Mouse (Mus musculus) adrenal gland, adult 2 months (tissue): Measurements from ENCODE around the gene Ctla2a. TPM values are rescaled to one million over a fixed set of nuclear protein-coding genes. Genes with fewer than 3 reads are reported as not detected.
A peak's percentile ranks its signal among the peaks of the same experiment; 100 is the strongest.
"Not testable (repeated sequence)": the region's sequence is repeated elsewhere in the genome, so short reads cannot be mapped to it uniquely, and the experiment has no call there.

Source experiments
- DNase-seq: peaks from one replicate; pipeline ENCODE4 v3.0.0; 2021
- long read RNA-seq: library from polyadenylated mRNA; stranded (forward); transcript quantifications from one replicate; pipeline ENCODE4 v2.0.0, GENCODE M21; 2021
- polyA plus RNA-seq: library from polyadenylated mRNA; depleted of rRNA; stranded (reverse); fragments of >200 nt; gene quantifications from 2 replicates; pipeline ENCODE4 v1.2.3, GENCODE M21; 2012; rRNA removed
- total RNA-seq, 2 experiments: library from RNA; stranded (reverse); gene quantifications; 2 replicates each; pipeline ENCODE4 v1.2.3; 2021

Gene Ctla2a
- total RNA-seq (10 to 100 TPM; 19.3 to 47.5 TPM), polyA plus RNA-seq (0.46 and 0.91 TPM in 2 replicates)
- long read RNA-seq, transcript Ctla2a-201 (5 exons, 1,373 nt) = major isoform, 13 of 18 reads
- long read RNA-seq, partial matches to known transcripts = 1 of 18 reads
- long read RNA-seq, other reads (novel, unspliced or antisense) = 2 of 18 reads

- peak; percentile 52 for DNase-seq
Observed at GRCm38 (mm10) chr13:60936500-60936901, at the start of gene Ctla2a, which contains the start of gene Gm49391. Gene Ctla2a, minus strand, starts transcription at chr13:60936625. Gene Gm49391, minus strand, starts transcription at chr13:60936571.

DNA sequence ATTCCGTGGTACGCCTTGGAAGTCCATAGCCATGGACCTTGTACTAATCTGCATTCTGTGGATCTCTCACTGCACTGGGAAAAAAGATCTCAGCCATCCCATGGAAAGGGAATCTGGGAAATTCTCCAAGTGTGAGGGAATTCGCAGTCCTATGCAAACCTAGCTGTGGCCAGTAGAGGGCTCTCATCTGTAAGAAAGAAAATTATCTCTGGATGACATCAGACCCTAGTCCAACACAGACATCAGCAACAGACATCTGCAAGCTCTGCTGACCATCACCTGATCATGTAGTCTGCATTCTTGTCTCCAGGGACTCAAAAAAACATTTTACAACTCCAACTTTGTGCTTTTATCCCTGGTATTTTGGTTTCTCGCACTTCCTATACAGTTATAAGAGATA, 35.9 kb upstream of the Ctla2a start:
- not testable (repeated sequence) for DNase-seq

GRCm38 (mm10) chr13:60963985-60964384, 27.6 kb upstream of the Ctla2a start:
- DNase-seq = not testable (repeated sequence)

GRCm38 (mm10) chr13:60961706-60962105, 25.3 kb upstream of the Ctla2a start:
- no peak for DNase-seq

DNA sequence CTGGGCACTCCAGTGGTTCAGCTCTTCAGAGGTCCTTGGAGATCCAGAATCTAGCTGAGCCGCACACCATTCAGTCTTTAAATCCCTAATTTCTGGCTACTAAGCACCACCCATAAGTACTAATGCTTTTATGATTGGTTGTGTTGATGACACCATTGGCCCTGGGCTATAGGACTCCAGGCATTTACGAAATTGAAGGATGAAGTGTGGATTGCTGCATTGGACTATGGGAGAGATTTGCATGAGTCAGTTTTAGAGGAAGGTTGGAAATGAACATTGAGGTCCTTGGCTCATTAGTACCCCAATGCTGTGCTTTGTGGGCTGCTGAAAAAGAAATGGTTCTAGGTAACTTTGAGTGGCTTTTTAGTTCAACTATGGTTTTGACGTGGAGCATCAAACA, 5.5 kb upstream of the Ctla2a start, which contains the start of gene Tpbpa:
Gene Tpbpa (minus strand): TSS at position 101 of the 400 bp plus-strand sequence.
- not testable (repeated sequence) for DNase-seq

- not testable (repeated sequence) for DNase-seq
Observed at GRCm38 (mm10) chr13:60935490-60935889, 935 bp downstream of the Ctla2a start, which contains the start of gene Gm49393. Gene Gm49393, minus strand, starts transcription at chr13:60935590.

DNA sequence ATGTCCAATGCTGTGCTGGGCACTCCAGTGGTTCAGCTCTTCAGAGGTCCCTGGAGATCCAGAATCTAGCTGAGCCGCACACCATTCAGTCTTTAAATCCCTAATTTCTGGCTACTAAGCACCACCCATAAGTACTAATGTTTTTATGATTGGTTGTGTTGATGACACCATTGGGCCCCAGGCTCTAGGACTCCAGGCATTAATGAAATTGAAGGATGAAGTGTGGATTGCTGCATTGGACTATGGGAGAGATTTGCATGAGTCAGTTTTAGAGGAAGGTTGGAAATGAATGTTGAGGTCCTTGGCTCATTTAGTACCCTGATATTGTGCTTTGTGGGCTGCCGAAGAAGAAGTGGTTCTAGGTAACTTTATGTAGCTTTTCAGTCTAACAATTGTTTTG, 31.6 kb downstream of the Ctla2a start, which contains the start of gene Tpbpb:
Gene Tpbpb (minus strand): TSS at position 101 of the 400 bp plus-strand sequence.
- DNase-seq = not testable (repeated sequence)

- DNase-seq = peak; percentile 60
Observed at GRCm38 (mm10) chr13:60897328-60897727, 39.1 kb downstream of the Ctla2a start, which contains the start of gene Ctla2b. Gene Ctla2b, minus strand, starts transcription at chr13:60897447.

- not testable (repeated sequence) for DNase-seq
Observed at GRCm38 (mm10) chr13:60896794-60897193, 39.6 kb downstream of the Ctla2a start, which contains the start of gene Gm49392. Gene Gm49392, minus strand, starts transcription at chr13:60896894.

DNA sequence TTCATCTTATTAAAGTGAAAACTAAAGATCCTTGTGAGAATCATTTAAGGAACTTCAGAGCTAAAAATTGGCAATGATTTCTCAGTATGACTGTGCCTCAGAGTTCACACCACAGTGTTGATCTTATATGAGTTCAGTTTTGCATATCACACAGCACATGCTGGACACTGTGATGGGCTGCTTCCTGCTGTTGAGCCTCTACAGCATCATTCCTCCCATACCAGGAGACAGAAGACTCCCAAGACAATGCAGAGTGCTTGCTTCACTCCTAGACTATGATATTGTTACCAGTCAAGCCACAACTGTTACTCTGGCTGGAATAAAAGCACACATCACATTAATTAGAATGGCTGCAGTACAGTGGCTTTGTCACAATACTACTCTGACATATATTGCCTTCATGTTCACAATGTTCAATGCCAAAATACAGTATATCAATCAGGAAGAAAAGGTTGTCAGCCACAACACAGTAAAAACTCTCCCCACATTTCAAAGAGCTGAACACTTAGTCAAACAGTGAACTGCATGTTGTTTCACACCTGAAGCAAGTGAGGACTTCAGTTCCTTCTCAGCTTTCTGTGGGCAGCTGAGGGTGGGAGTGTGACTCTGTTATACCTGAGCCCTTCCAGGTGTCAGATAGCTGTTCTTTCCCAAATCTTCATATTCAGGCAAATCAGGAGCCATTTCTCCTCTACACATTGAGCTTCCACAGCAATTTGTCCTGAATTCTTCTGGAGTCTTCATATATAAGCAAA, 40.8 kb downstream of the Ctla2a start:
- no peak for DNase-seq

- no peak for DNase-seq
Observed at GRCm38 (mm10) chr13:60892301-60892700, 44.1 kb downstream of the Ctla2a start.

Other genes starting within 250 kb of the Ctla2a start
- gene BC051665, start 150.3 kb downstream of the Ctla2a start, total RNA-seq = not detected
- gene BC051665, start 150.3 kb downstream of the Ctla2a start, polyA plus RNA-seq = not detected in 2 replicates
- gene Ctsll3, start 133.8 kb downstream of the Ctla2a start, total RNA-seq = not detected
- not detected in 2 replicates for gene Ctsll3, start 133.8 kb downstream of the Ctla2a start, polyA plus RNA-seq
- 10 to 100 TPM in 1 of 2 experiments, 1 to 10 TPM in 1; 1.5 to 45.8 TPM for gene 4930486L24Rik, start 72.2 kb downstream of the Ctla2a start, total RNA-seq
- gene 4930486L24Rik, start 72.2 kb downstream of the Ctla2a start, polyA plus RNA-seq = 3.8 and 6.1 TPM in 2 replicates
- under 1 TPM in 1 of 2 experiments, not detected in 1; 0.61 TPM for gene Gm49392, start 39.7 kb downstream of the Ctla2a start, total RNA-seq
- 0.15 TPM in 1 of 2 replicates, not detected in the other for gene Gm49392, start 39.7 kb downstream of the Ctla2a start, polyA plus RNA-seq
- 1 to 10 TPM; 2.4 to 3.1 TPM for gene Ctla2b, start 39.2 kb downstream of the Ctla2a start, total RNA-seq
- not detected in 2 replicates for gene Ctla2b, start 39.2 kb downstream of the Ctla2a start, polyA plus RNA-seq
- not detected for gene Tpbpb, start 31.7 kb downstream of the Ctla2a start, total RNA-seq
- not detected in 2 replicates for gene Tpbpb, start 31.7 kb downstream of the Ctla2a start, polyA plus RNA-seq
- not detected for gene Gm49393, start 1.0 kb downstream of the Ctla2a start, total RNA-seq
- gene Gm49393, start 1.0 kb downstream of the Ctla2a start, polyA plus RNA-seq = not detected in 2 replicates
- gene Gm49391, start 54 bp downstream of the Ctla2a start, total RNA-seq = 1 to 10 TPM in 1 of 2 experiments, not detected in 1; 1.0 TPM
- gene Gm49391, start 54 bp downstream of the Ctla2a start, polyA plus RNA-seq = 0.16 TPM in 1 of 2 replicates, not detected in the other
- not detected for gene Tpbpa, start 5.4 kb upstream of the Ctla2a start, total RNA-seq
- not detected in 2 replicates for gene Tpbpa, start 5.4 kb upstream of the Ctla2a start, polyA plus RNA-seq
- not detected for gene Ctsj, start 69.3 kb upstream of the Ctla2a start, total RNA-seq
- gene Ctsj, start 69.3 kb upstream of the Ctla2a start, polyA plus RNA-seq = not detected in 2 replicates
- gene Ctsq, start 104.0 kb upstream of the Ctla2a start, total RNA-seq = not detected
- not detected in 2 replicates for gene Ctsq, start 104.0 kb upstream of the Ctla2a start, polyA plus RNA-seq
- not detected for gene Ctsr, start 227.6 kb upstream of the Ctla2a start, total RNA-seq
- not detected in 2 replicates for gene Ctsr, start 227.6 kb upstream of the Ctla2a start, polyA plus RNA-seq